Mouse (Mus musculus): ENCODE measurements around the gene Scyl1. TPM values are rescaled to one million over a fixed set of nuclear protein-coding genes. Genes with fewer than 3 reads are reported as not detected.

The Scyl1 gene
- polyA plus RNA-seq, 1 experiment = 42.8 TPM

GRCm38 (mm10) chr19:5728631-5729443, 42.4 kb downstream of the Scyl1 start:
- Histone ChIP-seq H3K27me3 (ENCODE audit: control insufficient read depth, insufficient read depth, low read length, poor library complexity, severe bottlenecking) (no peaks in the 10 kb centered on the region), H3K9me3 (replicated peaks; ENCODE audit: control insufficient read depth, insufficient read depth, low read length, poor library complexity, severe bottlenecking) (no peaks in the 10 kb centered on the region), H3K27ac (ENCODE audit: insufficient read depth, low read length) (no peak overlapping the region), H3K9ac (ENCODE audit: low read depth, poor library complexity, severe bottlenecking) (peak overlapping the region; percentile 95), H3K36me3 (ENCODE audit: control insufficient read depth, insufficient read depth, low read length, poor library complexity, severe bottlenecking) (no peaks in the 10 kb centered on the region), H3K4me1 (ENCODE audit: control insufficient read depth, insufficient read depth, low read length) (no peaks in the 10 kb centered on the region), H3K4me3 (ENCODE audit: low read depth, low read length) (peak overlapping the region; percentile 91)
- TF ChIP-seq CTCF (IDR thresholded peaks at IDR 0.05; ENCODE audit: low read depth, low read length) (no peak), POLR2A (IDR thresholded peaks at IDR 0.05; ENCODE audit: insufficient read depth, low read length) (no peak), EP300 (IDR thresholded peaks at IDR 0.05; ENCODE audit: insufficient read depth, low read depth, low read length) (no peak)

DNA sequence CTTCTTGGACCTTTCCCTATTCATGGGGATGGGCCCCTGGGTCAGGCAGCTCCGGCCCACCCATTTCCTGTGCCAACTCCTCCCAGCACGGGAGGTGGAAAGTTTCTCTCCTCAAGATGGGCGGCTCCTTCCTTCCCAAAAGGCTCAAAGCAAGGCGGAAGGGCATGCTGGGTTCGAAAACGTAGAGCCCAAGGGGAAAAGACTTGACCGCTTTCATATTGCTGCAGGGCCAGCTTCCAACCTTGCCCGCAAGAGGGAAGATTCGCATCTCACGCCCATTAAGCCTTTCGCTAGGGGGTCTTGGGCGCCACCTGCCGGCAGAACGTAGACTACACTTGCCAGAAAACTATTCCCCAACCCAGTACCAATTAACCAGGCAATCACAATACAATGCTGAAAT, 43.5 kb downstream of the Scyl1 start:
- no peaks in the 10 kb centered on the region for H3K4me1 ChIP-seq (ENCODE audit: control insufficient read depth, insufficient read depth, low read length)
- no peak overlapping the region for H3K27ac ChIP-seq (ENCODE audit: insufficient read depth, low read length)
- peak; percentile 56; the same call in 1 of the 2 replicates for TF ChIP-seq EP300 (IDR thresholded peaks at IDR 0.05; ENCODE audit: insufficient read depth, low read depth, low read length)
- no peak for TF ChIP-seq POLR2A (IDR thresholded peaks at IDR 0.05; ENCODE audit: insufficient read depth, low read length)
- peak; percentile 97 for TF ChIP-seq CTCF (IDR thresholded peaks at IDR 0.05; ENCODE audit: low read depth, low read length)
- H3K36me3 ChIP-seq (ENCODE audit: control insufficient read depth, insufficient read depth, low read length, poor library complexity, severe bottlenecking) = no peaks in the 10 kb centered on the region
- no peak overlapping the region for H3K9ac ChIP-seq (ENCODE audit: low read depth, poor library complexity, severe bottlenecking)
- peak overlapping the region; percentile 20; the same call in 1 of the 2 replicates for H3K4me3 ChIP-seq (ENCODE audit: low read depth, low read length)
- no peaks in the 10 kb centered on the region for H3K27me3 ChIP-seq (ENCODE audit: control insufficient read depth, insufficient read depth, low read length, poor library complexity, severe bottlenecking)
- no peaks in the 10 kb centered on the region for H3K9me3 ChIP-seq (replicated peaks; ENCODE audit: control insufficient read depth, insufficient read depth, low read length, poor library complexity, severe bottlenecking)

DNA sequence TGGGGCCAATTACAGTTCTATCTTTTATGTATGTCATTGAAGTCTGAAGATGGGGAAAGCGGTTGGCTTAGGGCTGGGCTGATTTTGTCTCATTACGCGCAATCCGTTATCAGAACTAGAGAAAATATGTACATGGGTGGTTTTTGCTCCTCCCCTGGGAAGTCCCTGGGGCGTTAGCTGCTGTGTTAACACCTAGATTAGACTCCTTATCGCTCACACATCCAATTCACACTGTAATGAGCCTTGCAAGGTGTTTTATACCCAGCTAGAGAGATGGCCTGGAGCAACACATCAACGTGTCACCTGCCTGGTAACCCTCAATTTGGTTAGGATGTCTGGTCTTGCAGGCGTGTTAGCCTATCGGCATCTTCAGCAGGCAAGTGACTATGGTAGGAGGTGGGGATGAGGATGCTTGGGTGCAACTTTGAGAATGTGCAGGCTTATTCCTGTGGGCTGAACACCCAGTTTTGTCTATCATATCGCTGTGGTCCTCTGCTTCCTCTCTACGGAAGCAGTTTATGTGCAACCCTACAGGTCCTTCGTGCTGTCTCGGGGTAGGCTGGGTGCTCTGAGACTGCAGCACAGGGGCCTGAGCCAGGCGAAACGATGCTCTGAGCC, 44.1 kb downstream of the Scyl1 start:
- TF ChIP-seq EP300 (IDR thresholded peaks at IDR 0.05; ENCODE audit: insufficient read depth, low read depth, low read length) (no peak), POLR2A (IDR thresholded peaks at IDR 0.05; ENCODE audit: insufficient read depth, low read length) (no peak), CTCF (IDR thresholded peaks at IDR 0.05; ENCODE audit: low read depth, low read length) (no peak)
- Histone ChIP-seq H3K27ac (ENCODE audit: insufficient read depth, low read length) (no peak overlapping the region), H3K27me3 (ENCODE audit: control insufficient read depth, insufficient read depth, low read length, poor library complexity, severe bottlenecking) (no peaks in the 10 kb centered on the region), H3K9me3 (replicated peaks; ENCODE audit: control insufficient read depth, insufficient read depth, low read length, poor library complexity, severe bottlenecking) (no peaks in the 10 kb centered on the region), H3K4me3 (ENCODE audit: low read depth, low read length) (no peak overlapping the region), H3K36me3 (ENCODE audit: control insufficient read depth, insufficient read depth, low read length, poor library complexity, severe bottlenecking) (no peaks in the 10 kb centered on the region), H3K4me1 (ENCODE audit: control insufficient read depth, insufficient read depth, low read length) (no peaks in the 10 kb centered on the region), H3K9ac (ENCODE audit: low read depth, poor library complexity, severe bottlenecking) (no peak overlapping the region)

- Histone ChIP-seq H3K9me3 (replicated peaks; ENCODE audit: control insufficient read depth, insufficient read depth, low read length, poor library complexity, severe bottlenecking) (no peaks in the 10 kb centered on the region), H3K27me3 (ENCODE audit: control insufficient read depth, insufficient read depth, low read length, poor library complexity, severe bottlenecking) (no peaks in the 10 kb centered on the region), H3K27ac (ENCODE audit: insufficient read depth, low read length) (no peak within 1 kb of the TSS), H3K4me1 (ENCODE audit: control insufficient read depth, insufficient read depth, low read length) (no peaks in the 10 kb centered on the region), H3K36me3 (ENCODE audit: control insufficient read depth, insufficient read depth, low read length, poor library complexity, severe bottlenecking) (no peaks in the 10 kb centered on the region), H3K4me3 (ENCODE audit: low read depth, low read length) (peak within 1 kb of the TSS; percentile 69), H3K9ac (ENCODE audit: low read depth, poor library complexity, severe bottlenecking) (peak within 1 kb of the TSS; percentile 48)
- TF ChIP-seq POLR2A (IDR thresholded peaks at IDR 0.05; ENCODE audit: insufficient read depth, low read length) (no peak), EP300 (IDR thresholded peaks at IDR 0.05; ENCODE audit: insufficient read depth, low read depth, low read length) (no peak), CTCF (IDR thresholded peaks at IDR 0.05; ENCODE audit: low read depth, low read length) (no peak)
Observed at GRCm38 (mm10) chr19:5725767-5726515, 45.3 kb downstream of the Scyl1 start, which contains the start of gene Ehbp1l1. Gene Ehbp1l1 (minus strand): TSS chr19:5726317.

DNA sequence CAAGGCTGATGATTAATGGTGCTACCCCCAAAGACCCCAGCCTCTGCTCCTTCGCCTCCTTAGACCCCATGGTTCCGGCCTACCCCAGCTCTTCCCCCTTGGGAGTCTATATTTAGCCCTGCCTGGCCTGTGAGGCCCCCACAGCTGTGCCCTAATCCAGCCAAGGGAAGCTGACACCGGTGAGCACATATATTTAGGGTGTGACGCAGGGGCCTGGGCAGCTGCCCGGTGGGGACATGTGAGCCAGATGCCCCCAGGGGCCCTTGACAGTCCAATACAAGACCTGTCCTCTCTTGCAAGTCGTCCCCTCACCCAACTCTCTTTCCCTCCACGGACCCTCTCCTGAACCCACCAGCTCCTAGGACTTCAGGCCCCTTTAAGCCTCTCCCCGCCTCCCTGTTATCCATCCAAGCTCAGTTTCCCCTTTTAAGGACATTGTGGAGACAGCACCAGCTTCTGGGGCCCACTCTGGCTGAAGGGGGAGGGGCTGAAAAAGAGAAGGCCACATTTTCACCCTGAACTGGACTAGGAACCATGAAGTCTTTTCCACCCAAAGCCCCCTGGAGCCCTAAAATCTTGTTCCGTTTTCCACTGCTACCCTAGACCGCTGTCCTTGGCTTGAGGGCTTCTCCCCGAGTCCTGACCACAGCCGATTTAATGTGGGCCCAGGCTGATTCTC, 46.1 kb downstream of the Scyl1 start:
- Histone ChIP-seq H3K4me3 (ENCODE audit: low read depth, low read length) (0 out of 2 replicates have a peak overlapping the region, but pooled peaks have one; percentile 69), H3K27ac (ENCODE audit: insufficient read depth, low read length) (no peak overlapping the region), H3K36me3 (ENCODE audit: control insufficient read depth, insufficient read depth, low read length, poor library complexity, severe bottlenecking) (no peaks in the 10 kb centered on the region), H3K9ac (ENCODE audit: low read depth, poor library complexity, severe bottlenecking) (peak overlapping the region; percentile 48; the same call in 1 of the 2 replicates), H3K9me3 (replicated peaks; ENCODE audit: control insufficient read depth, insufficient read depth, low read length, poor library complexity, severe bottlenecking) (no peaks in the 10 kb centered on the region), H3K27me3 (ENCODE audit: control insufficient read depth, insufficient read depth, low read length, poor library complexity, severe bottlenecking) (no peaks in the 10 kb centered on the region), H3K4me1 (ENCODE audit: control insufficient read depth, insufficient read depth, low read length) (no peaks in the 10 kb centered on the region)
- TF ChIP-seq EP300 (IDR thresholded peaks at IDR 0.05; ENCODE audit: insufficient read depth, low read depth, low read length) (no peak), CTCF (IDR thresholded peaks at IDR 0.05; ENCODE audit: low read depth, low read length) (no peak), POLR2A (IDR thresholded peaks at IDR 0.05; ENCODE audit: insufficient read depth, low read length) (no peak)

All from ES-Bruce4 (cell line).